Mouse (Mus musculus): ENCODE results near the gene Sox30.

GRCm38 (mm10) chr11:45974466-45974865 is 5.6 kb upstream of the Sox30 start:
- TF ChIP-seq CTCF (IDR thresholded peaks at IDR 0.05; ENCODE audit: control insufficient read depth, insufficient read depth, low read length) = no peak
- no peak for TF ChIP-seq POLR2A (IDR thresholded peaks at IDR 0.05; ENCODE audit: borderline replicate concordance, control insufficient read depth, low read depth, low read length)
